Mouse (Mus musculus): Measurements from ENCODE around the gene Jaml.

DNA sequence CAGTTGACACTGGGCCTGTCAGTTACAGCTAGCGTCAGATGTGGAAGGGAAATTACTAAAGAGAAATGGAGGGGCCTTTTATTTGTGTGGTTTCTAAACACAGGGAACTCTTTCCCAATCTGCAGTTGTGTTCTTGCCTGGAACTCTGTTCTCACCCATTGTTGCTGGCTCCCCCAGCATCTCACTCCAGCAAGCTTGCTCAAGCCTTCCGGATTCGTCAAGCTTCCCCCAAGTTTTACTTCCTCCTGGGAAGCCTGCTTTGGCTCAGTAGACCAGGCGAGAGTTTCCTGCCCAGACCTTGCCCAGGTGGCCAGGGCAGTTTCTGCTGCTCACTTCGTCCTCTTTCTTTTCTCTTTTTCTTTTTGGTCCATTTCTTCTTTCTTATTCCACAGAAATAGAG, 5.6 kb downstream of the Jaml start:
- TF ChIP-seq MAFK (IDR thresholded peaks at IDR 0.05; ENCODE audit: insufficient read depth, low read depth, low read length) (no peak), CHD2 (IDR thresholded peaks at IDR 0.05; ENCODE audit: low read depth, low read length) (no peak), ZC3H11A (IDR thresholded peaks at IDR 0.05; ENCODE audit: borderline replicate concordance, low read depth, low read length) (no peak), ZNF384 (IDR thresholded peaks at IDR 0.05; ENCODE audit: low read depth, low read length) (no peak), HCFC1 (IDR thresholded peaks at IDR 0.05; ENCODE audit: borderline replicate concordance, insufficient read depth, low read length) (no peak)
